Mouse (Mus musculus): ENCODE measurements around the gene Lrrc8a. TPM values are rescaled to one million over a fixed set of nuclear protein-coding genes. Genes with fewer than 3 reads are reported as not detected.

The Lrrc8a gene
- polyA plus RNA-seq, 1 experiment from 2014 or later, result 30.6 TPM

DNA sequence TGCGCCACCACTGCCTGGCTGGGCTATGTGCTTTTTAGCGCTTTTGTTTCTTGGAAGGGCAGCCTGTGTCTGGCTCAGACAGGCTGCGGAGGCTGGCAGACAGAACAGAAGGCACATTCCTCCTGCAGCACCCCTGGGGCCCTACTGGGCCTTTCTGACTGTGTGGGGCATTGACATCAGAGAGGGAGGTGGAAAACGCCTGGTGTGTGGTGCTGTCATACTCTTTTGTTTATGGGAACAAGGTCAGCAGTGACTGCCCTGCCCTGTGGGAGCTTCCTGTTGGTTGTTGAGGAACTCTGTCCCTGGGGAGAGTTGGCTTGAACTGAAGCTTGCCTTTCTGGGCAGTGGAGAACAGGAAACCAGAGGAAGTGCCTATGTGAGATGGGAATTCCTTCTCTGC is 5.0 kb downstream of the Lrrc8a start:
- Histone ChIP-seq H3K36me3 (peaks cover 64% of the 10 kb centered on the region), H3K9me3 (no peaks in the 10 kb centered on the region), H3K9ac (no peak overlapping the region), H3K4me3 (no peak overlapping the region), H3K4me1 (peaks cover 36% of the 10 kb centered on the region), H3K4me2 (replicated peaks) (no peak overlapping the region), H3K27ac (no peak overlapping the region), H3K27me3 (replicated peaks) (no peaks in the 10 kb centered on the region)
- WGBS, result 37% methylated on average over 4 of the region's 4 CpGs
- ATAC-seq (ENCODE audit: low FRiP score, low read depth), result no peak

- H3K36me3 ChIP-seq, result peaks cover 72% of the 10 kb centered on the region
- H3K4me2 ChIP-seq (replicated peaks), result no peak overlapping the region
- 95% methylated on average over 4 of the region's 4 CpGs for WGBS
- ATAC-seq (ENCODE audit: low FRiP score, low read depth), result no peak
- H3K9me3 ChIP-seq, result no peaks in the 10 kb centered on the region
- no peak overlapping the region for H3K4me3 ChIP-seq
- no peaks in the 10 kb centered on the region for H3K27me3 ChIP-seq (replicated peaks)
- no peak overlapping the region for H3K9ac ChIP-seq
- no peak overlapping the region for H3K27ac ChIP-seq
- peaks cover 32% of the 10 kb centered on the region for H3K4me1 ChIP-seq
These were observed 5.9 kb downstream of the Lrrc8a start for GRCm38 (mm10) chr2:30243391-30243790.

DNA sequence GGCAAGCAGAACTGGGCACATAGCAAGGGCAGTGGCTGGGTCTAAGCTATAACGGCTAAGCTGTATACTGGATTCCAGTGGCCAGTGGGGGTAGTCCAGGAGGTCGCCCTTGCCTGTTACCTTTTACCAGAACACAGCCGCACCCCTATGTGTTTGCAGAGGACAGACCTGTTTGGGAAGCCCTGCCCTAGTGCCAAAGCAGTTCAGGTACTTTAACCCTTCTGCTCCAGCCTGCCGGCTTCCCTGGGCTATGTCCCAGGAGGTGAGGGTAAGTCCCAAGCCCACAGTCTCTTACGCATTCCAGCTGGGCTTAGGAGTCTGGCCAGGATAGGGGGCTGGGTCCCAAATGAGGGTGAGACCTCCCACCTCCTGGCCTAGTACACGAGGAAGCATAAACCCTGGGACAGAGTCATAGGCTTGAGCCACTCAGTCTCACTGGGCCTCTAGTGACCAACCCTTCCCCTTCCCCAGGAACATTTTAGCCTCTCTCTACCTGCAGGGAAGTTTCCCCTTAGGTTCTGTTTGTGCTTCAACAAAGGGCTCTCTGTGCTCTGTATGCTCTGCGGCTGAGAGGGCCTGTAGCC is 7.2 kb downstream of the Lrrc8a start:
- WGBS, result 76% methylated on average over 7 of the region's 7 CpGs
- Histone ChIP-seq H3K9me3 (no peaks in the 10 kb centered on the region), H3K27me3 (replicated peaks) (no peaks in the 10 kb centered on the region), H3K27ac (no peak overlapping the region), H3K4me2 (replicated peaks) (no peak overlapping the region), H3K4me1 (peaks cover 19% of the 10 kb centered on the region), H3K4me3 (no peak overlapping the region), H3K36me3 (peaks cover 83% of the 10 kb centered on the region), H3K9ac (no peak overlapping the region)
- no peak for ATAC-seq (ENCODE audit: low FRiP score, low read depth)

DNA sequence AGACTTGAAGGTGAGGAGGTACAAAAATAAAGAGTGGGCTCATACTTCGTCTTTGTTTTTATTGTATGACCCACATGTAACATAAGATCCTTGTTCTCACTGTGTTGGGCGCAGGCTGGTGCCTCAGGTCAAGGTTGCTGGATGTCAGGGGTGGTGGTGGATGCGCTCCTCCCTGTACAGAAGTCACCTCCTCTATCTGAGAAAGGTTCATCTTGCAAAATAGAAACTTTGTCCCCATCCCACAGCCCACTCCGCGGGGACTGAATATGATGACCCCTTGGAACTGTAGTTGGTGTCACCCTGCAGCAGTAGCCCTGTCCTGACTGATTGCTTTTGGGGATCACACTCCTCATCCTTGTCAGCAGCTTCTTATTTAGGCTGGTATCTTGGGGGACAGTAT is 9.5 kb downstream of the Lrrc8a start:
- Histone ChIP-seq H3K4me3 (no peak overlapping the region), H3K4me2 (replicated peaks) (no peak overlapping the region), H3K9ac (no peak overlapping the region), H3K4me1 (0 out of 2 replicates have a peak, but pooled peaks cover 9% of the 10 kb centered on the region), H3K9me3 (no peaks in the 10 kb centered on the region), H3K36me3 (peaks cover 74% of the 10 kb centered on the region), H3K27me3 (replicated peaks) (no peaks in the 10 kb centered on the region), H3K27ac (no peak overlapping the region)
- 95% methylated on average over 5 of the region's 5 CpGs for WGBS
- ATAC-seq (ENCODE audit: low FRiP score, low read depth), result no peak

GRCm38 (mm10) chr2:30247681-30248080 is 10.2 kb downstream of the Lrrc8a start:
- no peak overlapping the region for H3K4me2 ChIP-seq (replicated peaks)
- 0 out of 2 replicates have a peak, but pooled peaks cover 6% of the 10 kb centered on the region for H3K4me1 ChIP-seq
- WGBS, result 73% methylated on average over 4 of the region's 4 CpGs
- no peak for ATAC-seq (ENCODE audit: low FRiP score, low read depth)
- H3K27ac ChIP-seq, result no peak overlapping the region
- H3K27me3 ChIP-seq (replicated peaks), result no peaks in the 10 kb centered on the region
- no peaks in the 10 kb centered on the region for H3K9me3 ChIP-seq
- no peak overlapping the region for H3K9ac ChIP-seq
- peaks cover 73% of the 10 kb centered on the region for H3K36me3 ChIP-seq
- H3K4me3 ChIP-seq, result no peak overlapping the region

GRCm38 (mm10) chr2:30249182-30249581 is 11.7 kb downstream of the Lrrc8a start:
- Histone ChIP-seq H3K9ac (no peak overlapping the region), H3K36me3 (peaks cover 63% of the 10 kb centered on the region), H3K4me1 (0 out of 2 replicates have a peak, but pooled peaks cover 6% of the 10 kb centered on the region), H3K27me3 (replicated peaks) (no peaks in the 10 kb centered on the region), H3K4me3 (no peak overlapping the region), H3K27ac (no peak overlapping the region), H3K4me2 (replicated peaks) (no peak overlapping the region), H3K9me3 (no peaks in the 10 kb centered on the region)
- ATAC-seq (ENCODE audit: low FRiP score, low read depth), result no peak
- 95% methylated on average over 3 of the region's 3 CpGs for WGBS

- ATAC-seq (ENCODE audit: low FRiP score, low read depth), result no peak
- H3K27ac ChIP-seq, result no peak overlapping the region
- no peaks in the 10 kb centered on the region for H3K27me3 ChIP-seq (replicated peaks)
- H3K4me1 ChIP-seq, result 0 out of 2 replicates have a peak, but pooled peaks cover 5% of the 10 kb centered on the region
- no peak overlapping the region for H3K9ac ChIP-seq
- peaks cover 66% of the 10 kb centered on the region for H3K36me3 ChIP-seq
- no peak overlapping the region for H3K4me3 ChIP-seq
- H3K4me2 ChIP-seq (replicated peaks), result no peak overlapping the region
- 89% methylated on average over 10 of the region's 10 CpGs for WGBS
- no peaks in the 10 kb centered on the region for H3K9me3 ChIP-seq
These were observed 12.9 kb downstream of the Lrrc8a start for GRCm38 (mm10) chr2:30250166-30251128.

- Histone ChIP-seq H3K4me1 (no peaks in the 10 kb centered on the region), H3K27me3 (replicated peaks) (no peaks in the 10 kb centered on the region), H3K9me3 (no peaks in the 10 kb centered on the region), H3K27ac (no peak overlapping the region), H3K4me2 (replicated peaks) (no peak overlapping the region), H3K9ac (no peak overlapping the region), H3K36me3 (peaks cover 72% of the 10 kb centered on the region), H3K4me3 (no peak overlapping the region)
- WGBS, result 70% methylated on average over 5 of the region's 5 CpGs
- ATAC-seq (ENCODE audit: low FRiP score, low read depth), result no peak
These were observed 14.0 kb downstream of the Lrrc8a start for GRCm38 (mm10) chr2:30251417-30252104.

DNA sequence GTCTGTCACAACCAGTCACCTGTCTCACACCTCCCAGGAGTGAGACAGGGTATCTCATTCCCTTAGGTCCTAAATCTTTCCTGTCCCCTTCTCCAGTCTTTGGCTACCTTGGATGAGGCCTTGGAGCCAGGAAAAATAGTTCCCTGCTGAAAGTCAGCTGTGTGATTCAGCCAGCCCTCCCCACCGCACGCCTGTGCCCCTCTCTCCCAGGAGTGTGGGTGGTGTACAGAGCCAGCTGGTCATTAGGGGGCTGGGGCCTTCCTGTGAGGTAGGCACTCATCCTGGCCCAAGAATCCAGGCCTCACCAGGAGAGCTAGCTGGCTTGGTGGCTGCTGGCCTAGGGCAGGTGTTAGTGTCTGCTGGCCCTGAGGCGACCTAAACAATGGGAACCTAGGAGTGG is 15.0 kb downstream of the Lrrc8a start:
- ATAC-seq (ENCODE audit: low FRiP score, low read depth), result no peak
- Histone ChIP-seq H3K36me3 (peaks cover 76% of the 10 kb centered on the region), H3K4me2 (replicated peaks) (no peak overlapping the region), H3K4me1 (no peaks in the 10 kb centered on the region; the same call in 1 of the 2 replicates), H3K9me3 (no peaks in the 10 kb centered on the region), H3K9ac (no peak overlapping the region), H3K27ac (no peak overlapping the region), H3K4me3 (no peak overlapping the region), H3K27me3 (replicated peaks) (no peaks in the 10 kb centered on the region)
- 82% methylated on average over 3 of the region's 3 CpGs for WGBS

GRCm38 (mm10) chr2:30253809-30254208 is 16.3 kb downstream of the Lrrc8a start:
- H3K4me1 ChIP-seq, result no peaks in the 10 kb centered on the region; the same call in 1 of the 2 replicates

GRCm38 (mm10) chr2:30255631-30256395 is 18.3 kb downstream of the Lrrc8a start:
- peaks cover 77% of the 10 kb centered on the region for H3K36me3 ChIP-seq
- H3K4me1 ChIP-seq, result no peaks in the 10 kb centered on the region; the same call in 1 of the 2 replicates
- ATAC-seq (ENCODE audit: low FRiP score, low read depth), result no peak
- H3K9ac ChIP-seq, result no peak overlapping the region
- no peaks in the 10 kb centered on the region for H3K9me3 ChIP-seq
- no peak overlapping the region for H3K27ac ChIP-seq
- no peaks in the 10 kb centered on the region for H3K27me3 ChIP-seq (replicated peaks)
- no peak overlapping the region for H3K4me3 ChIP-seq
- no peak overlapping the region for H3K4me2 ChIP-seq (replicated peaks)
- 98% methylated on average over 42 of the region's 42 CpGs for WGBS

More at GRCm38 (mm10) chr2:30253809-30254208, 16.3 kb downstream of the Lrrc8a start:
- Histone ChIP-seq H3K9ac (no peak overlapping the region), H3K4me2 (replicated peaks) (no peak overlapping the region), H3K27ac (no peak overlapping the region), H3K27me3 (replicated peaks) (no peaks in the 10 kb centered on the region), H3K4me3 (no peak overlapping the region), H3K36me3 (peaks cover 76% of the 10 kb centered on the region), H3K9me3 (no peaks in the 10 kb centered on the region)
- 88% methylated on average over 5 of the region's 5 CpGs for WGBS
- ATAC-seq (ENCODE audit: low FRiP score, low read depth), result no peak
